Mouse (Mus musculus): Measurements from ENCODE around the gene Ucp1.
"Not testable (repeated sequence)": the region's sequence is repeated elsewhere in the genome, so short reads cannot be mapped to it uniquely, and the experiment has no call there.

Gene Ucp1

GRCm38 (mm10) chr8:83290176-83290575 is at the start of gene Ucp1:
Gene Ucp1, plus strand, starts transcription at chr8:83290352.
- DNase-seq, result peak; percentile 25 to 31

- no peak for DNase-seq
These were observed 46.0 kb upstream of the Ucp1 start for GRCm38 (mm10) chr8:83244151-83244550.

- no peak for DNase-seq
These were observed 39.3 kb upstream of the Ucp1 start for GRCm38 (mm10) chr8:83250858-83251257.

GRCm38 (mm10) chr8:83251362-83252246 is 38.5 kb upstream of the Ucp1 start:
- no peak for DNase-seq

- DNase-seq, result no peak
These were observed 37.4 kb upstream of the Ucp1 start for GRCm38 (mm10) chr8:83252791-83253190.

- DNase-seq, result no peak
These were observed 32.5 kb upstream of the Ucp1 start for GRCm38 (mm10) chr8:83257631-83258030.

DNA sequence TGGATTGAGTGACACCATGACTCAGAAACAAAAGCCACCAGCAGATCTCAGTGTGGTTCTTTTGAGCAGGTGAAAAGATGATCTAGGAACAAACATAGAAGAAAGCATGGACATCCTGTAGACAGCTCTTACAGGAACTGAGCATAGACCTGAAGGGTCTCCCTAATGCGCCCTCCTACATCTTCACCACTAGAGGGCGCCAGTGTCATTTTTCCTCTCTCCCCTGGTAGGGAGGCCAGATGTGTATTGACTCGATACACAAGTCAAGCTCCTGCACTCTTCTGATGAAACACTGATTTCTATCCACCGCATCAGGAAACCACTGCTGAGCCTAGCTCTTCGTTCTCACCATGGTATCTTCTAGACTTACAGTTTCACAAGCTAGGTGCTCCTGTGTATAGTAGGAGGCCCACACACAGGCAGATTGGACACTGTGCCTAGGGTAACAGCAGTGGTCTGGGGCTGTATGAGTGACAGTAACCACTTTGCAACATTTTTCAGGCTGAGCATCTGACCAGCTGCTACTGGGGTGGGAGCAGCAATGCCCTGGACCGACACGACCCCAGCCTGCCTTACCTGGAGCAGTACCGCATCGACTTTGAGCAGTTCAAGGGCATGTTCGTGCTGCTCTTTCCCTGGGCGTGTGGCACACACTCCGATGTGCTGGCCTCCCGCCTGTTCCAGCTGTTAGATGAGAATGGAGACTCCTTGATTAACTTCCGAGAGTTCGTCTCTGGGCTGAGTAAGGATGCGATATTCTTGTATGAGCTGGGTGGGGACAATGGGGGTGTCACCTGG is 29.5 kb upstream of the Ucp1 start:
- peak; percentile 34 to 52 for DNase-seq

DNA sequence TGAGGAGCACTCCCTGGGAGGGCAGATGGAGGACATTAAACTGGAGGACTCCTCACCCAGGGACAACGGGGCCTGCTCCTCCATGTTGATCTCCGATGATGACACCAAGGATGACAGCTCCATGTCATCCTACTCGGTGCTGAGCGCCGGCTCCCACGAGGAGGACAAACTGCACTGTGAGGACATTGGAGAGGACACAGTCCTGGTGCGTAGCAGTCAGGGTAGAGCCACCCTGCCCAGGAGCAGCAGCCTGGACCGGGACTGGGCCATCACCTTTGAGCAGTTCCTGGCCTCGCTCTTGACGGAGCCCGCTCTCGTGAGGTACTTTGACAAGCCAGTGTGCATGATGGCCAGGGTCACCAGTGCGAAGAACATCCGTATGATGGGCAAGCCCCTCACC is 19.0 kb upstream of the Ucp1 start:
- no peak for DNase-seq

DNA sequence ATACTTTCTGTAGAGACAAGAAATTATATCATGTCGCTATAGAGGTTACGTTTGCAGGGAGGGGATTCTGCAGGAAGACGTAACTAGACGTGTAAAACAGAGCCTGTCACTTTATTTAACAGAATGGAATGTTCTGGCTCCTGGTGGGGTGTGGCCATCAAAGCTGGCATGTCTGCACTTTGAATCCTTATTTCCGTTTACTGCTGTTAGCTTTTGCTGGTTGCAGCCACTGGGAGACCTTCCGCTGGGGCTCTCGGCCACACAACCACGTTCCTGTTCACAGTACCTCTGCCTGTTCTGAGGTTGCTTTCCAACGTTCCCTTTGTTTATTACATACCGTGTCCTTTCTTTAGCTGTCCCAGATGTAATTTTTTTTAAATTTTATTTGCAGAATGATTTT is 17.7 kb upstream of the Ucp1 start:
- no peak for DNase-seq

- no peak for DNase-seq
These were observed 15.7 kb upstream of the Ucp1 start for GRCm38 (mm10) chr8:83274470-83274869.

DNA sequence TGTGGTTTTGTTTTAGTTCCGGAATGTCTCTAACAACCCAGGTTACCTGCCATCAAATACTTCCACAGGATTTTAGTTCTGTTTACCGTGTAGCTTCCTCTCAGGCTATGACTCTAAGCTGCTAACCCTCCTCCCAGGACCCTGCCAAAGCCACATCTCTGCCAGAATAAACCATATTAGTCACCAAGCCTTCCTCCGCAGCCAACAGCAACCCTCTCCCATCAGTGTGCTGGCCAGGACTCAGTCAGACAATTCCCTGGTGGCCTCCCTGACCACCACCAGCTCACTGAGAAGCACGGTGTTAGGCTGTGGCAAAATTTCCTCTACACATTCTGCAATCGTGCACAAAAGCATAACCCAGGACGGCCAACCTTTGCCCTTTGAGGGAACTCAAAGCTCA is 11.7 kb upstream of the Ucp1 start:
- no peak for DNase-seq

DNA sequence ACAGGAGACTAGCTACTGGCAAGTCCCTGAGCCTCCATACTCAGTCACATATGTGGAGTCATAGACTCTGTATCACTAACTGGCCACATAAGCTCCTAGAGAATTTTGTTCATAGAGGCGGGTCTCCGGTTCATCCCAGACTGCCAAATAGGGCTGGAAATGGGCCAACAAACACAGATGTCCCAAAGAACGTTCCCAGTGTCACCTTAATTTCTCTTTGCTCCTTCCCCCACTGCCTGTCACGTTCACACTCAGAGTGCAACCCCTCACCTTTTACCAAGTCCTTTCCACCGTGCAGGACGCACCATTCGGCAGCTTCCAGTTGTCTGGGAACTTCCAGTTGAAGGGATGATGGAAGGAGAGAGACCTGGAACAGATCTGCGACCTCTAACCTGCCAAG is 4.8 kb upstream of the Ucp1 start:
- no peak for DNase-seq

DNA sequence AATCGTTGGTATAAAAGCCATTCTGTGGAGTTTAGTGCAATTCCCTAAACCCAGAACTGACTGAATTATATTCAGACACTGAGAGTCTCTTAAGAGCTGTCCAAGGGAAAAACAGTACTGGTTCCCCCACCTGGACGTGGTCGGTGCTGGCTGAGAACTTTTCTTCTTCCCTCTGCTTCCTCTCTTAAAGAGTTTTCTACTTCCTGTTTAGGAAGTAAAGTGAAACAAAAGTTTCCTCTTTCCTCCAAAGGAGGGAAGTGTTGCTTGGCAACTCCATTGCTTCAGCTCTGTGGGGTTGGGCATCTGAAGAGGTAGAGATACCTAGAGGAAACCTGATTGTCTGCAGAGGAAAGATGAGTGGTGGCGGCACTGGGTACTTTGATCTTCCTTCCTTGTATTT is 7.2 kb downstream of the Ucp1 start:
- DNase-seq, result no peak

DNA sequence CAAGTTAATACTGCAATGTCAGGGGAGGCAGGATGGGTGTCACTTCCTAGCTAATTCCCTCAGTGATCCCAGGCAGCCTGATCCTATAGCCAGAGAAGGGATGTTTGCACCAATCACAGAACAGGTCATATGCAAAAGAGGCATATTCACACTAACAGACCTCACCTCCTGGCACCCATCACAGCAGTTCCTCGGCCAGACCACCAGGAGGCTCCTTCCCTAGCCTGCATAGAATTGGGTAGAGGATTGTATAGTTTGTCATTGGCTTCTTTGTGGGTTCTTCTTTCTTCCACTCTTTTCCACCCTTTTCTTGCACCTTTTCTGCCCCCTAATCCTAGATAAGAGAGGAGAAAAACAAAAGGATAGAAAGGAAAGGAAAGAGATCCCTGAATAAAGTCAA is 10.0 kb downstream of the Ucp1 start:
- no peak for DNase-seq

DNA sequence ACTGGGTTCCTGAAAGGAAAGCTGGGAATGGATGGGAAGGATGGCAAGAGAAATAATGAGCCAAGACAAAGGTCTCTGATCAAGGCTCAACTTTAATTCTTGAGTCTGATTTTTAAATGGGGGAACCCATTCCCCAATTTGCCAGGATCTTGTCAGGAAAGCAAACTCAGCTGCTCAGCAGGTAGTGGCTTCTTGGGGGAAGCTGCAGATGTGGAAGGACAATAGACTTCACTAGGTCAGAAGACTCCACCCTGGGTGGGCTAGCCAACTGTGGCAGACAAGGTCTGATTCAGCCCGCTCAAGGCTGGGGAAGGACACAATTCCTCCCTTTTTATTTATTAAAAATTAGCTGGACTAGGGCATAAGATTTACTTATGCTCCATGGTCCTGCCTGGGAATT is 14.8 kb downstream of the Ucp1 start:
- no peak for DNase-seq

- DNase-seq, result no peak
These were observed 19.7 kb downstream of the Ucp1 start for GRCm38 (mm10) chr8:83309836-83310235.

- DNase-seq, result not testable (repeated sequence)
These were observed 24.9 kb downstream of the Ucp1 start for GRCm38 (mm10) chr8:83315084-83315483.

DNA sequence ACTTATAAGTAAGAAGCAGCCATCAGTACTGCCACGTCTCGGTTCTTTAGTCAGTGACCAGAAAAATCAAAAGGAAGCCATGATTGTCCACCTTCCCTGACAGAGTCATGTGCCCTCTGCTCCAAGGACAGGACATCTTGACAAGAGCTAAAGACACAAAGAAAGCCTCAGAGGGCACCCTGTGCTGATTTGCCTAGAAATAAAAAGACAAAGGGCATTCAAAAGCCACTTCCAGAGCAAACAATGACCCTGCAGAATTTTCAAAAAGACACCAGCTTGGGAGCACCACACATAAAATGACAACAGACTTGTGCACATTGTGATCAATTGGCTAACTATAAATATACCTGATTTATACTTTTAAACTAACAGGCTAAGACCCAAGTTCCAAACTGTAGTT is 25.5 kb downstream of the Ucp1 start:
- no peak for DNase-seq

DNA sequence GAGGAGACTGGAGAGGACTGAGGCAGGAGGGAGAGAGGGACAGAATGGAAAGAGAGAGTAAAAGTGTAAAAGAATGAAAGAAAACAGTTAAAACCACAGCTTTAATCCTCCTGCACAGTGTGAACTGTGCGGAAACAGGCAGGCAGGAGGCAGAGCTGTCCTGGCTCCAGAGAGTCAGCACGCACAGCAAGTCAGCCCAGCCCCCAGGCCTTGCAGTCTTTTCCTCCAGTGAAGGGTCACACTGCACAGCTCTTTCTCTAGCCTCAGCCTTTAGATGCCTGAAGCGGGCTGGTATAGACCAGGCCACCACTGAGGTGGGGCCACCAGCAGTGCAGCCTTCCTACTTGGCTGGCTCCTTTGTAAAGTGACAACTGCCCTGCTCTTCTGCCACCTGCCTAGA is 30.4 kb downstream of the Ucp1 start:
- DNase-seq, result no peak

DNA sequence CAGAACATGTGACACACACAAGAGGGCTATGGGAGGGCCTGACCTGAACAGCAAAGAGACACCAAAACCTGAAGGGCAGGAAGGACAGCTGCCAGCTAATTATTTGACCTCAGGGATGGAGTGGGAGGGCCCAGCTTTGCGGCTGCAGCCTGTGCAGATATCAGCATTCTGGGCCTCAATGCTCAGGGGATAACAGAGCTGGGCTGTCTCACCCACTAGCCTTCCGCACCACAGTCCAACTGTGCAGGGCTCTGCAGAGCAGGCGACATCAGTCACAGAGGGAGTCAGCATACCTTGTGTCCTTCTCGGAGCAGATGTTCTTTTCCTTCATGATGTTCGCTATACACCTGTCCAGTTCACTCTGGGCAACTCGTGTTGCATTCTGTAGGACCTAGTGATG is 32.2 kb downstream of the Ucp1 start:
- no peak for DNase-seq

GRCm38 (mm10) chr8:83323056-83323455 is 32.9 kb downstream of the Ucp1 start:
- DNase-seq, result no peak

DNA sequence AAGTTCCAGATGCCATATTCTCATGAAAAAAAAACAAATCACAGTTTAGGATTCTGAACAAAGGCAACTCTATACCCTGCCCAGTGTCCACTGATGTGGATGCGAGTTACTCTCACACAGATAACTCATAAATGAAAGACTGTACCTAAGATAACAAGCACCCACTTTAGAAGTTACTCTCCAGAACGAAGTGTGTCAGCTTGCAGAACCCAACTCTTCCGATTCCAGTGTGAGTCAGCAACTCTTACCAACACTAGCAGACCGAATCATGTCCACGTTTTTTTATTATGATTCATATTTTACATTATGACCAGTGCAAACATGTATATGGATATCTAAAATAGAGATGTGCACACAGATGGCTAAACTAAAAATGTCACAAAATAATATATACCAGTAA is 37.7 kb downstream of the Ucp1 start:
- no peak for DNase-seq

DNA sequence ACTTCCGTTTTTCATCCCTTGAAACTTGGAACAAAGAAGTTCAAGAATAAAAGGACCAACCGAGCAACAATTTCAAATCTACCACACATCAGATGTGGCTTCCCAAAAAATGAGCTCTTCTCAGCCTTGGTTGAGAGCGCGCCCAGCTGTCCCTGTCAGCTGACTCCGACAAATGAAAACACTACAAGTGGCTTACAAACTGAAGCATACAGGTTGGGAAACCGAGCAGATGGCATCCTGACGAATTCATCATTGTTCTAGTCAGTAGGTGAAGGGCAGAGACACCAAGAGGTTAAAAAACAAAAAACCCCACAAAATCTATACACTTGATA is 41.4 kb downstream of the Ucp1 start:
- DNase-seq, result peak; percentile 25 to 28
